Mouse (Mus musculus) CH12.LX (cell line): ENCODE data around the gene Rnf26.

Source experiments
- CTCF ChIP-seq, 2 experiments: IDR thresholded peaks in 1 of 2; conservative IDR thresholded peaks in 1 of 2; 2 replicates each; pipeline ENCODE4 v1.5.1; 2011 to 2012; ENCODE audit warnings: low read depth in 2 of 2, low read length in 2 of 2, improper control_type of control experiment in 1 of 2, inconsistent platforms in 1 of 2, mild to moderate bottlenecking in 1 of 2, moderate library complexity in 1 of 2
- EP300 ChIP-seq: IDR thresholded peaks from 2 replicates; pipeline ENCODE4 v1.6.1; 2011; ENCODE audit warnings: low read length, improper control_type of control experiment
- ETS1 ChIP-seq: conservative IDR thresholded peaks from 2 replicates; pipeline ENCODE4 v1.6.1; 2012; ENCODE audit warnings: low read depth, mild to moderate bottlenecking, inconsistent platforms, low read length, improper control_type of control experiment, moderate library complexity
- GABPA ChIP-seq: IDR thresholded peaks from 2 replicates; pipeline ENCODE4 v1.6.1; 2012; ENCODE audit warnings: low read depth, low read length, improper control_type of control experiment, inconsistent platforms; ENCODE audit not compliant: insufficient replicate concordance
- MAZ ChIP-seq: IDR thresholded peaks from 2 replicates; pipeline ENCODE4 v1.6.1; 2012; ENCODE audit warnings: low read depth, mild to moderate bottlenecking, inconsistent platforms, low read length, improper control_type of control experiment, moderate library complexity

- TF ChIP-seq ETS1 (no peak), CTCF (conservative IDR thresholded peaks at IDR 0.05 in 1 of 2, IDR thresholded peaks at IDR 0.05 in 1 of 2; ENCODE audit: low read depth in 2 of 2, low read length in 2 of 2) (no peak), EP300 (no peak), MAZ (no peak), GABPA (no peak)
Measured at GRCm38 (mm10) chr9:44135731-44136411, 22.6 kb upstream of the Rnf26 start.
